In genomic region chr14:25749143-25749909, GRCm38 (mm10) we compare ENCODE assay signal across 9 mouse cellular contexts. TPM values are rescaled to one million over a fixed set of nuclear protein-coding genes. Genes with fewer than 3 reads are reported as not detected.
A peak's percentile ranks its signal among the peaks of the same experiment; 100 is the strongest.
DNase-seq lines count a peak whose midpoint lies in the region; ATAC-seq and TF ChIP-seq lines count a peak whose summit lies in the region.
"Had no signal": no experiment of that assay in that cellular context is flagged by ENCODE, and none has a peak within 500 bp of the region (broad histone marks: within the 10 kb centered on the region; RNA-seq: fewer than 3 reads in every experiment).

No protein-coding gene starts in this region.

- no peaks in the 10 kb centered on the region for H3K79me2 ChIP-seq in heart, adult 2 months (replicated peaks; ENCODE audit: control insufficient read depth, insufficient read depth, low read length)
- peaks cover 51% of the 10 kb centered on the region for H3K79me2 ChIP-seq in C2C12 (ENCODE audit: control insufficient read depth, insufficient read depth)

- H3K79me3 ChIP-seq in C2C12 (ENCODE audit: low read depth): peaks cover 21% of the 10 kb centered on the region

- H3K9me3 ChIP-seq in embryonic facial prominence, embryonic 15.5 days (replicated peaks): no peaks in the 10 kb centered on the region

- H3K4me2 ChIP-seq in embryonic facial prominence, embryonic 15.5 days (replicated peaks): no peak overlapping the region

- H3K27me3 ChIP-seq in heart, adult 2 months (ENCODE audit: control insufficient read depth, insufficient read depth, low read length): no peaks in the 10 kb centered on the region
- H3K27me3 ChIP-seq in C2C12 (ENCODE audit: control insufficient read depth, insufficient read depth, insufficient read length): no peaks in the 10 kb centered on the region
- H3K27me3 ChIP-seq in embryonic facial prominence, embryonic 15.5 days: no peaks in the 10 kb centered on the region

- peak overlapping the region; percentile 5 for H3ac ChIP-seq in C2C12 (ENCODE audit: control insufficient read depth, insufficient read length, low read depth)

- 0 out of 2 replicates have a peak, but pooled peaks have one; percentile 16 for TF ChIP-seq CTCF in heart, adult 2 months (IDR thresholded peaks at IDR 0.05)
- peak; percentile 15 for TF ChIP-seq CTCF in C2C12 (IDR thresholded peaks at IDR 0.05; ENCODE audit: control insufficient read depth, insufficient read depth, insufficient read length)

- TF ChIP-seq POLR2A in heart, adult 2 months (IDR thresholded peaks at IDR 0.05; ENCODE audit: insufficient read depth, low read depth, low read length): no peak

- H3K27ac ChIP-seq in heart, adult 2 months: peak overlapping the region; percentile 68
- peak overlapping the region; percentile 82 for H3K27ac ChIP-seq in embryonic facial prominence, embryonic 15.5 days (replicated peaks)

- TF ChIP-seq EP300 in heart, adult 2 months (IDR thresholded peaks at IDR 0.05; ENCODE audit: insufficient read depth, low read depth, low read length): peak; percentile 68; the same call in 1 of the 2 replicates

- peak; percentile 73 to 79 for DNase-seq in heart, adult 2 months
- no peak for DNase-seq in heart, postnatal 4 days
- DNase-seq in heart, postnatal 36 days: peak; percentile 59 to 71
- no peak for DNase-seq in thymus, postnatal 10 days (ENCODE audit: low spot score in 2 of 2)
- DNase-seq in kidney, adult 9 months: no peak
- no peak for DNase-seq in spleen, postnatal 36 days (ENCODE audit: low spot score in 2 of 2)
- DNase-seq: retina, postnatal 1 day had no signal

- H3K36me3 ChIP-seq in heart, adult 2 months (ENCODE audit: control insufficient read depth, insufficient read depth, low read length): peaks cover 4% of the 10 kb centered on the region
- H3K36me3 ChIP-seq in C2C12 (ENCODE audit: control insufficient read depth, insufficient read depth): peaks cover 72% of the 10 kb centered on the region
- peaks cover 29% of the 10 kb centered on the region for H3K36me3 ChIP-seq in embryonic facial prominence, embryonic 15.5 days

- no peak overlapping the region for H3K9ac ChIP-seq in heart, adult 2 months (ENCODE audit: low read depth, low read length)
- H3K9ac ChIP-seq in embryonic facial prominence, embryonic 15.5 days: no peak overlapping the region

- ATAC-seq in embryonic facial prominence, embryonic 15.5 days (ENCODE audit: insufficient number of reproducible peaks, low FRiP score, low TSS enrichment, low read depth): no peak

- H3K4me1 ChIP-seq in heart, adult 2 months (ENCODE audit: control insufficient read depth, insufficient read depth, low read length): peaks cover 39% of the 10 kb centered on the region
- peaks cover 40% of the 10 kb centered on the region for H3K4me1 ChIP-seq in embryonic facial prominence, embryonic 15.5 days

- intact Hi-C loops in heart, adult 2 months (cut with DNase I): no loop called here
- intact Hi-C loops in heart, postnatal 36 days (cut with DNase I): no loop called here

- no peak overlapping the region for H3K4me3 ChIP-seq in heart, adult 2 months
- H3K4me3 ChIP-seq in C2C12 (ENCODE audit: insufficient read depth, poor library complexity, severe bottlenecking): no peak overlapping the region
- H3K4me3 ChIP-seq in embryonic facial prominence, embryonic 15.5 days (replicated peaks): no peak overlapping the region

- WGBS in heart, adult 2 months: 65% methylated on average over 13 of the region's 13 CpGs
- whole genome bisulfite sequencing in embryonic facial prominence, embryonic 15.5 days: 20% methylated on average over 13 of the region's 13 CpGs

TF ChIP-seq in C2C12, 6 proteins besides CTCF, POLR2A, EP300 and RAD21:
- TF ChIP-seq USF1 (IDR thresholded peaks at IDR 0.05; ENCODE audit: low read depth) (no peak), CEBPB (IDR thresholded peaks at IDR 0.05; ENCODE audit: low read depth) (peak; percentile 90), MYOG (IDR thresholded peaks at IDR 0.05; ENCODE audit: control insufficient read depth, extremely low read depth, insufficient read length) (no peak), FOSL1 (IDR thresholded peaks at IDR 0.05; ENCODE audit: insufficient read depth, low read length, poor library complexity, severe bottlenecking) (peak; percentile 39), MAX (IDR thresholded peaks at IDR 0.05) (no peak), MYOD1 (IDR thresholded peaks at IDR 0.05; ENCODE audit: control insufficient read depth, insufficient read length, low read depth) (peak; percentile 94)

RNA-seq across cellular contexts. Expression of gene Zcchc24, which starts 19.5 kb away (rescaled TPM):
- 10 to 100 TPM; 33.5 TPM for total RNA-seq in heart, adult 2 months (2021)
- 27.3 and 39.4 TPM in 2 replicates for polyA plus RNA-seq in heart, adult 2 months (2012; rRNA removed)
- total RNA-seq in heart, postnatal 4 days (2021): 10 to 100 TPM; 48.6 to 52.2 TPM
- 36.4 TPM for polyA plus RNA-seq in C2C12 (2012; fragmentation: generic; extraction: Trizol)
- 34.0 and 35.2 TPM in 2 replicates for polyA plus RNA-seq in embryonic facial prominence, embryonic 15.5 days (2015; fragmentation: Nextera tagmentation; extraction: Ambion mirVana)
- total RNA-seq in heart, postnatal 36 days (2021): 10 to 100 TPM; 35.0 to 39.0 TPM

RNA-seq across cellular contexts. Expression of gene Ppif, which starts 55.4 kb away (rescaled TPM):
- total RNA-seq in heart, adult 2 months (2021): 100 to 1,000 TPM; 244 to 288 TPM
- polyA plus RNA-seq in heart, adult 2 months (2012; rRNA removed): 487 and 529 TPM in 2 replicates
- total RNA-seq in heart, postnatal 4 days (2021): 100 to 1,000 TPM; 188 to 208 TPM
- 21.4 TPM for polyA plus RNA-seq in C2C12 (2012; fragmentation: generic; extraction: Trizol)
- 25.3 and 30.6 TPM in 2 replicates for polyA plus RNA-seq in embryonic facial prominence, embryonic 15.5 days (2015; fragmentation: Nextera tagmentation; extraction: Ambion mirVana)
- 100 to 1,000 TPM; 294 to 308 TPM for total RNA-seq in heart, postnatal 36 days (2021)

Comparison
In these comparisons a context has a peak if more than half of its experiments do, and no peak if none do; other contexts are left out.
1. DNase-seq: peak in heart, adult 2 months (2 of 2) and heart, postnatal 36 days (2 of 2); none in heart, postnatal 4 days (single experiment), thymus, postnatal 10 days (0 of 2), kidney, adult 9 months (single experiment) and spleen, postnatal 36 days (0 of 2).